Mouse (Mus musculus): ENCODE results near the gene Usp15. TPM values are rescaled to one million over a fixed set of nuclear protein-coding genes. Genes with fewer than 3 reads are reported as not detected.
"Not testable (repeated sequence)": the region's sequence is repeated elsewhere in the genome, so short reads cannot be mapped to it uniquely, and the experiment has no call there.

Usp15 gene
- 106 and 138 TPM in 2 replicates for polyA plus RNA-seq (2012; rRNA removed)

- H3K36me3 ChIP-seq (ENCODE audit: control insufficient read depth, insufficient read depth, low read length): no peaks in the 10 kb centered on the region
- peak within 1 kb of the TSS; percentile 92 for H3K4me3 ChIP-seq (ENCODE audit: control insufficient read depth, low read depth, low read length)
- peaks cover 15% of the 10 kb centered on the region for H3K4me1 ChIP-seq (ENCODE audit: control insufficient read depth, insufficient read depth, low read length)
- no peaks in the 10 kb centered on the region for H3K27me3 ChIP-seq (ENCODE audit: control insufficient read depth, insufficient read depth, low read length)
- peak within 1 kb of the TSS; percentile 93 for H3K27ac ChIP-seq (ENCODE audit: control insufficient read depth, insufficient read depth, low read depth, low read length)
- TF ChIP-seq CTCF (IDR thresholded peaks at IDR 0.05; ENCODE audit: control insufficient read depth, insufficient read depth, insufficient replicate concordance, low read depth, low read length) (no peak), POLR2A (IDR thresholded peaks at IDR 0.05; ENCODE audit: control insufficient read depth, low read depth, low read length) (peak; percentile 96)
Measured at GRCm38 (mm10) chr10:123196835-123197559, at the start of gene Usp15. TSS of gene Usp15 (minus strand) at chr10:123196995.

- TF ChIP-seq CTCF (IDR thresholded peaks at IDR 0.05; ENCODE audit: control insufficient read depth, insufficient read depth, insufficient replicate concordance, low read depth, low read length) (no peak), POLR2A (IDR thresholded peaks at IDR 0.05; ENCODE audit: control insufficient read depth, low read depth, low read length) (no peak)
- no peaks in the 10 kb centered on the region for H3K27me3 ChIP-seq (ENCODE audit: control insufficient read depth, insufficient read depth, low read length)
- no peak overlapping the region for H3K4me3 ChIP-seq (ENCODE audit: control insufficient read depth, low read depth, low read length)
- no peaks in the 10 kb centered on the region for H3K4me1 ChIP-seq (ENCODE audit: control insufficient read depth, insufficient read depth, low read length)
- no peaks in the 10 kb centered on the region for H3K36me3 ChIP-seq (ENCODE audit: control insufficient read depth, insufficient read depth, low read length)
- no peak overlapping the region for H3K27ac ChIP-seq (ENCODE audit: control insufficient read depth, insufficient read depth, low read depth, low read length)
Measured at GRCm38 (mm10) chr10:123229420-123229819, 32.6 kb upstream of the Usp15 start.

- no peaks in the 10 kb centered on the region for H3K27me3 ChIP-seq (ENCODE audit: control insufficient read depth, insufficient read depth, low read length)
- TF ChIP-seq POLR2A (IDR thresholded peaks at IDR 0.05; ENCODE audit: control insufficient read depth, low read depth, low read length) (no peak), CTCF (IDR thresholded peaks at IDR 0.05; ENCODE audit: control insufficient read depth, insufficient read depth, insufficient replicate concordance, low read depth, low read length) (no peak)
- no peaks in the 10 kb centered on the region for H3K36me3 ChIP-seq (ENCODE audit: control insufficient read depth, insufficient read depth, low read length)
- no peak overlapping the region for H3K27ac ChIP-seq (ENCODE audit: control insufficient read depth, insufficient read depth, low read depth, low read length)
- no peaks in the 10 kb centered on the region for H3K4me1 ChIP-seq (ENCODE audit: control insufficient read depth, insufficient read depth, low read length)
- no peak overlapping the region for H3K4me3 ChIP-seq (ENCODE audit: control insufficient read depth, low read depth, low read length)
Measured at GRCm38 (mm10) chr10:123222785-123223184, 26.0 kb upstream of the Usp15 start.

- Histone ChIP-seq H3K4me3 (ENCODE audit: control insufficient read depth, low read depth, low read length) (no peak overlapping the region), H3K27me3 (ENCODE audit: control insufficient read depth, insufficient read depth, low read length) (no peaks in the 10 kb centered on the region), H3K36me3 (ENCODE audit: control insufficient read depth, insufficient read depth, low read length) (no peaks in the 10 kb centered on the region), H3K4me1 (ENCODE audit: control insufficient read depth, insufficient read depth, low read length) (peaks cover 9% of the 10 kb centered on the region), H3K27ac (ENCODE audit: control insufficient read depth, insufficient read depth, low read depth, low read length) (no peak overlapping the region)
- TF ChIP-seq CTCF (IDR thresholded peaks at IDR 0.05; ENCODE audit: control insufficient read depth, insufficient read depth, insufficient replicate concordance, low read depth, low read length) (no peak), POLR2A (IDR thresholded peaks at IDR 0.05; ENCODE audit: control insufficient read depth, low read depth, low read length) (no peak)
Measured at GRCm38 (mm10) chr10:123209517-123209916, 12.7 kb upstream of the Usp15 start.

- no peaks in the 10 kb centered on the region for H3K36me3 ChIP-seq (ENCODE audit: control insufficient read depth, insufficient read depth, low read length)
- no peaks in the 10 kb centered on the region for H3K27me3 ChIP-seq (ENCODE audit: control insufficient read depth, insufficient read depth, low read length)
- no peak overlapping the region for H3K27ac ChIP-seq (ENCODE audit: control insufficient read depth, insufficient read depth, low read depth, low read length)
- peaks cover 9% of the 10 kb centered on the region for H3K4me1 ChIP-seq (ENCODE audit: control insufficient read depth, insufficient read depth, low read length)
- TF ChIP-seq CTCF (IDR thresholded peaks at IDR 0.05; ENCODE audit: control insufficient read depth, insufficient read depth, insufficient replicate concordance, low read depth, low read length) (no peak), POLR2A (IDR thresholded peaks at IDR 0.05; ENCODE audit: control insufficient read depth, low read depth, low read length) (no peak)
- H3K4me3 ChIP-seq (ENCODE audit: control insufficient read depth, low read depth, low read length): no peak overlapping the region
Measured at GRCm38 (mm10) chr10:123208336-123208735, 11.5 kb upstream of the Usp15 start.

GRCm38 (mm10) chr10:123206074-123206473 lies 9.3 kb upstream of the Usp15 start:
- H3K27me3 ChIP-seq (ENCODE audit: control insufficient read depth, insufficient read depth, low read length): no peaks in the 10 kb centered on the region
- H3K36me3 ChIP-seq (ENCODE audit: control insufficient read depth, insufficient read depth, low read length): no peaks in the 10 kb centered on the region
- H3K4me1 ChIP-seq (ENCODE audit: control insufficient read depth, insufficient read depth, low read length): peaks cover 13% of the 10 kb centered on the region
- no peak overlapping the region for H3K27ac ChIP-seq (ENCODE audit: control insufficient read depth, insufficient read depth, low read depth, low read length)
- TF ChIP-seq CTCF (IDR thresholded peaks at IDR 0.05; ENCODE audit: control insufficient read depth, insufficient read depth, insufficient replicate concordance, low read depth, low read length): no peak
- TF ChIP-seq POLR2A (IDR thresholded peaks at IDR 0.05; ENCODE audit: control insufficient read depth, low read depth, low read length): no peak
- H3K4me3 ChIP-seq (ENCODE audit: control insufficient read depth, low read depth, low read length): no peak overlapping the region

GRCm38 (mm10) chr10:123205364-123205763 lies 8.6 kb upstream of the Usp15 start:
- not testable (repeated sequence) for H3K27me3 ChIP-seq (ENCODE audit: control insufficient read depth, insufficient read depth, low read length); H3K36me3 ChIP-seq (ENCODE audit: control insufficient read depth, insufficient read depth, low read length); H3K4me3 ChIP-seq (ENCODE audit: control insufficient read depth, low read depth, low read length); H3K27ac ChIP-seq (ENCODE audit: control insufficient read depth, insufficient read depth, low read depth, low read length)
- peaks cover 14% of the 10 kb centered on the region for H3K4me1 ChIP-seq (ENCODE audit: control insufficient read depth, insufficient read depth, low read length)
